Mouse (Mus musculus): ENCODE results near the gene Gm28047. TPM values are rescaled to one million over a fixed set of nuclear protein-coding genes. Genes with fewer than 3 reads are reported as not detected.

Gene Gm28047
- polyA plus RNA-seq, 1 experiment from 2014 or later: not detected

DNA sequence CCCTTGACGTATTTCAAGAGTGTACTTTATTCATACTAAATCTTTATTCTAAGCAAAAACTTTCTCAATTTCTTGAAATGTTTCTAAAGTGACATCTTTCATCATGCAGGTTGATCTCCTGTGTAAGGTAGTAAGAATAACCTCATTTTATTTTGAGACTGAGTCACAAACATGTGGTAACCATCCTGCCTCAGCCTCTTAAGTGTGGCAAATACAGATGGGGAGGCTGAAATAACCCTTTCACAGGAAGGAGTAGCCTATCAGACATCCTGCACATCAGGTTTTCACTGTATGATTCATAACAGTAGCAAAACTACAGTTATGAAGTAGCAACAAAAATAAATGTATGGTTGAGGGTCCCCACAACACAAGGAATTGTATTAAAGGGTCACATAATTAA is 69.3 kb downstream of the Gm28047 start:
- Histone ChIP-seq H3K36me3 (ENCODE audit: control insufficient read depth, insufficient read depth, low read length) (peaks cover 72% of the 10 kb centered on the region), H3K27me3 (replicated peaks; ENCODE audit: control insufficient read depth, insufficient read depth, low read length) (no peaks in the 10 kb centered on the region), H3K27ac (replicated peaks; ENCODE audit: low read depth, low read length) (no peak overlapping the region), H3K4me3 (ENCODE audit: low read depth, low read length) (no peak overlapping the region), H3K4me1 (ENCODE audit: control insufficient read depth, insufficient read depth, low read length) (no peaks in the 10 kb centered on the region), H3K9me3 (ENCODE audit: control insufficient read depth, low read length) (no peaks in the 10 kb centered on the region), H3K4me2 (ENCODE audit: low read depth, low read length) (no peak overlapping the region), H3K9ac (ENCODE audit: low read depth, low read length) (no peak overlapping the region)
- no peak for DNase-seq (ENCODE audit: low spot score)
- no peak for ATAC-seq (ENCODE audit: low read depth)
- 98% methylated on average over 1 of the region's 1 CpGs for WGBS

DNA sequence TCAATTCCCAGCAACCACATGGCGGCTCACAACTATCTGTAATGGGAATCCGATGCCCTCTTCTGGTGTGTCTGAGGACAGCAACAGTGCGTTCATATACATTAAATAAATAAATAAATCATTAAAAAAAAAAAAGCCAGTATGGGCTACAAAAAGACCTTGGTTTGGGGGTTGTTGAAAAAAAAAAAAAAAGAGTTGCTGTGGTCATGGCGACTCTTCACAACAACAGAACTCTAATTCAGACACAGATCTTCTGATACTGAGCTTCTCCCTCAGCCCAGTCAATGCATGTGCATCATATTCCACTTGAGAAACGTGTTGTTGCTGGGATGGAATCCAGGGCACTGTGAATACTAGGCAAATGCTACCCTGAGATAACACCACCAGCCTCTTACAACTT is 72.3 kb downstream of the Gm28047 start:
- no peaks in the 10 kb centered on the region for H3K9me3 ChIP-seq (ENCODE audit: control insufficient read depth, low read length)
- 95% methylated on average over 5 of the region's 5 CpGs for WGBS
- H3K4me3 ChIP-seq (ENCODE audit: low read depth, low read length): no peak overlapping the region
- H3K9ac ChIP-seq (ENCODE audit: low read depth, low read length): no peak overlapping the region
- DNase-seq (ENCODE audit: low spot score) (no peak), ATAC-seq (ENCODE audit: low read depth) (no peak)
- no peak overlapping the region for H3K27ac ChIP-seq (replicated peaks; ENCODE audit: low read depth, low read length)
- peaks cover 75% of the 10 kb centered on the region for H3K36me3 ChIP-seq (ENCODE audit: control insufficient read depth, insufficient read depth, low read length)
- H3K4me2 ChIP-seq (ENCODE audit: low read depth, low read length): no peak overlapping the region
- H3K27me3 ChIP-seq (replicated peaks; ENCODE audit: control insufficient read depth, insufficient read depth, low read length): no peaks in the 10 kb centered on the region
- no peaks in the 10 kb centered on the region for H3K4me1 ChIP-seq (ENCODE audit: control insufficient read depth, insufficient read depth, low read length)

DNA sequence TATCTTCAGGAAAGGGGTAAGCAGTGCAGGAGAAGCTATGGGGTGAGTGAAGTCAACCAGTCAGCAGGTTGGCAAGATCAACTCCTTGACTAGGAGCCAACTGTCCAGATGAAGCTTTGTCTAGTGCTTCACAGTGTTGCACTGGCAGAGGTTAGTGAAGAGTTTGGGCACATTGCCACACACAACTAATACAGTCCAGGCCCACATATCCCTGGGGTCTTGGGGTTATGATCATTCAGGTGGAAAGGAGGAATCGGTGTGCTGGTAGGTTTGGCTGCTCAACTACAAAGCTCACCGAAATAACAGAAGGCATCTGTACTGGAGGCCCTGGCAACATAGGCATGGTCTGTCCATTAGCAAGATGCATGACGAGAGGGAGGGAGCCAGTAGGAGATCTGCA is 77.4 kb downstream of the Gm28047 start:
- DNase-seq (ENCODE audit: low spot score) (no peak), ATAC-seq (ENCODE audit: low read depth) (no peak)
- H3K4me3 ChIP-seq (ENCODE audit: low read depth, low read length): no peak overlapping the region
- no peak overlapping the region for H3K27ac ChIP-seq (replicated peaks; ENCODE audit: low read depth, low read length)
- H3K9me3 ChIP-seq (ENCODE audit: control insufficient read depth, low read length): no peaks in the 10 kb centered on the region
- H3K4me1 ChIP-seq (ENCODE audit: control insufficient read depth, insufficient read depth, low read length): no peaks in the 10 kb centered on the region
- no peaks in the 10 kb centered on the region for H3K27me3 ChIP-seq (replicated peaks; ENCODE audit: control insufficient read depth, insufficient read depth, low read length)
- H3K4me2 ChIP-seq (ENCODE audit: low read depth, low read length): no peak overlapping the region
- H3K36me3 ChIP-seq (ENCODE audit: control insufficient read depth, insufficient read depth, low read length): peaks cover 74% of the 10 kb centered on the region
- WGBS: 87% methylated on average over 3 of the region's 3 CpGs
- H3K9ac ChIP-seq (ENCODE audit: low read depth, low read length): no peak overlapping the region

DNA sequence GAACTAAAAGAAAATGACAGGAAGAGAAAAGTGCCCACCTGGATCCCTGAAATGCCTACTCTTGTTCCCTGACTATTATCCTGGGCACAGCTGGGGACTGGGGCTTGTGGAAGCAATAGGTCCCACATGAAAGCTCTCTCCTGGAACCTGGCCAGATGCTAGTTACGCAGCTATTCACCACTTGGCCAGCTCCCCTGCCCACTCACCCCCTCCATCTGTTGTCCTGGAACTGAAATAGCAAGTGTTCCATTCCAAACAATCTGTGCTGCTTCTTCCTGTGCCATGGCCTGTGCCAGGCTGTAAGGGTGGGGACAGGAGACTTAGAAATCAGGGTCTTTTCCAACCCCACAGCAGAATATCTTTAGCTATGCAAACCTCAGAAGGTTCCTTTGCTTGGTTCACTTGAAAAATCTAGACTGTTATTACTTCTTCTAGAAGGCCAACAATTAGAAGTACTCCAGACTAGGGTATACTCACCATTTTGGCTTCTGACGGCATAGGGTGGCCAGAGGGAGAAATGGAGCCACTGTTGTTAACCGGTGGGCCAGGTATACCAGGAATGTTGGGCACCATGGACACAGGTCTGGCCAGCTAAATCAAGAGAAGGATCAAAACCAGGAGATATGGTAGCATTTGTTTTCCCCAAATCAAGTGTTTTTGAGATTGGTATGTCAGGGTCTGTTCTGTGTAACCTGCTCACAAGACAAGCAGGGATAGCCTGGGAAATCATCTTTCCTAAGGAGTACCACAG is 78.0 kb downstream of the Gm28047 start:
- H3K9me3 ChIP-seq (ENCODE audit: control insufficient read depth, low read length): no peaks in the 10 kb centered on the region
- ATAC-seq (ENCODE audit: low read depth) (peak; percentile 63; the same call in 1 of the 2 replicates), DNase-seq (ENCODE audit: low spot score) (peak; percentile 77)
- WGBS: 84% methylated on average over 3 of the region's 3 CpGs
- H3K4me1 ChIP-seq (ENCODE audit: control insufficient read depth, insufficient read depth, low read length): no peaks in the 10 kb centered on the region
- H3K27me3 ChIP-seq (replicated peaks; ENCODE audit: control insufficient read depth, insufficient read depth, low read length): no peaks in the 10 kb centered on the region
- no peak overlapping the region for H3K27ac ChIP-seq (replicated peaks; ENCODE audit: low read depth, low read length)
- H3K4me2 ChIP-seq (ENCODE audit: low read depth, low read length): no peak overlapping the region
- peaks cover 74% of the 10 kb centered on the region for H3K36me3 ChIP-seq (ENCODE audit: control insufficient read depth, insufficient read depth, low read length)
- no peak overlapping the region for H3K4me3 ChIP-seq (ENCODE audit: low read depth, low read length)
- H3K9ac ChIP-seq (ENCODE audit: low read depth, low read length): no peak overlapping the region

DNA sequence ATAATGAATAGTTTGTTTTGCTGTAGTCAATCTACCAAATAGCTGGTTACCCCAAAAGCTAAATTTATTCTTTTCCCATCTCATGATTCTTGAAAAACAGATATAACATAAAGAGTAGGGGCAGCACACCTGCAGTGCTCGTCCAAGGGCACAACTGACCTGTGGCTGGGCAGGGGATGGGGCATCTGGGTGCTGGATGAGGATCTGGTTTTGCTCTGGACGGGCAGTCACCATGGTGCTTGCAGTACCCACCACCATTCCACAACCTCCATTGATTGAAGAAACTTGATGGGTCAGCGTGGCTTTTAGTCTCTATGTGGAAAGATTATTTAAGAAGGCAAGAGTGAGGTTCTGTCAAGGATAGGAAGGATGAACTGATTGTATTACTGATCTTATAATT is 78.6 kb downstream of the Gm28047 start:
- H3K9me3 ChIP-seq (ENCODE audit: control insufficient read depth, low read length): no peaks in the 10 kb centered on the region
- no peak overlapping the region for H3K9ac ChIP-seq (ENCODE audit: low read depth, low read length)
- no peak overlapping the region for H3K4me2 ChIP-seq (ENCODE audit: low read depth, low read length)
- H3K27ac ChIP-seq (replicated peaks; ENCODE audit: low read depth, low read length): no peak overlapping the region
- H3K36me3 ChIP-seq (ENCODE audit: control insufficient read depth, insufficient read depth, low read length): peaks cover 74% of the 10 kb centered on the region
- H3K27me3 ChIP-seq (replicated peaks; ENCODE audit: control insufficient read depth, insufficient read depth, low read length): no peaks in the 10 kb centered on the region
- no peak overlapping the region for H3K4me3 ChIP-seq (ENCODE audit: low read depth, low read length)
- 88% methylated on average over 3 of the region's 3 CpGs for WGBS
- H3K4me1 ChIP-seq (ENCODE audit: control insufficient read depth, insufficient read depth, low read length): no peaks in the 10 kb centered on the region
- ATAC-seq (ENCODE audit: low read depth) (no peak), DNase-seq (ENCODE audit: low spot score) (no peak)

DNA sequence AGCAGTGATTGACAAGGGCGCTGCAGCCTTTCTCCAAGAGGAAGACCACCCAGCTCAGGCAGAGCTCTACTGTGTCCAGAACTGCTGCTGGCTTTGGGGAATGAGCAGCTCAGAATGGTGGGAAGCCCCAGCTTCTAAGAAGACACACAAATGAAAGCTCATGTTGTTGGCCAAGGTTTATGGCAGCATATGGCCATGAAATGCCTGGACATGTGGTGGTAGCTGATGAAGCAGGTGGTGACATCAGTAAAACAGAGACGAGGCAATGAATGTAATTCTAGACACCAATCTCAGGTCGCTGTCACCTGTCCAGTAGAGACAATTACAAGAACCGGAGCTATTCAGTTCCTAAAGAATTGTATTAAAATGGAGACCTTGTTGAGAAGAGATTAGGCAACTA is 80.1 kb downstream of the Gm28047 start:
- DNase-seq (ENCODE audit: low spot score) (no peak), ATAC-seq (ENCODE audit: low read depth) (no peak)
- no peak overlapping the region for H3K4me3 ChIP-seq (ENCODE audit: low read depth, low read length)
- H3K4me1 ChIP-seq (ENCODE audit: control insufficient read depth, insufficient read depth, low read length): no peaks in the 10 kb centered on the region
- peaks cover 83% of the 10 kb centered on the region for H3K36me3 ChIP-seq (ENCODE audit: control insufficient read depth, insufficient read depth, low read length)
- H3K27me3 ChIP-seq (replicated peaks; ENCODE audit: control insufficient read depth, insufficient read depth, low read length): no peaks in the 10 kb centered on the region
- H3K27ac ChIP-seq (replicated peaks; ENCODE audit: low read depth, low read length): no peak overlapping the region
- WGBS: 93% methylated on average over 4 of the region's 4 CpGs
- H3K9me3 ChIP-seq (ENCODE audit: control insufficient read depth, low read length): no peaks in the 10 kb centered on the region
- H3K9ac ChIP-seq (ENCODE audit: low read depth, low read length): no peak overlapping the region
- H3K4me2 ChIP-seq (ENCODE audit: low read depth, low read length): no peak overlapping the region

DNA sequence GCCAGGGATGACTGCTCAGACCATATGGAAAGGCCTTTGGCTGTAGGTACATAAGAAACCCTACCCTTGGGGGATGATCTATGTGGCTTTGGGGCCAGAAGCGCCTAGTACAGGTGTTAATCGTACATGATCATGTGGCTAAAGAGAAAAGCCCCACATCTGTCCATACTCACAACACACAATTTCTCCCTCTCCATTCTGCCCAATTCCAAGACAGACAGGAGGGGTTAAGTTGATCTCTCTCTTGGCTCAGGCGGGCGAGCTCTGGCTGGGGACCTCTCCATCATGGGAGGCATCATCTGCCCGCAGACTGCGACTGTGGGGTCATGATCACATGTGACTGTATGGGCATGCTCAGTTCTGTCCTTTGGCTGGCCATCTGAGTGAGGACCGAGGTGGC is 90.9 kb downstream of the Gm28047 start:
- WGBS: 92% methylated on average over 7 of the region's 7 CpGs
- H3K4me3 ChIP-seq (ENCODE audit: low read depth, low read length): no peak overlapping the region
- H3K27ac ChIP-seq (replicated peaks; ENCODE audit: low read depth, low read length): no peak overlapping the region
- H3K4me2 ChIP-seq (ENCODE audit: low read depth, low read length): no peak overlapping the region
- DNase-seq (ENCODE audit: low spot score) (no peak), ATAC-seq (ENCODE audit: low read depth) (no peak)
- no peaks in the 10 kb centered on the region for H3K4me1 ChIP-seq (ENCODE audit: control insufficient read depth, insufficient read depth, low read length)
- no peaks in the 10 kb centered on the region for H3K27me3 ChIP-seq (replicated peaks; ENCODE audit: control insufficient read depth, insufficient read depth, low read length)
- peaks cover 83% of the 10 kb centered on the region for H3K36me3 ChIP-seq (ENCODE audit: control insufficient read depth, insufficient read depth, low read length)
- H3K9me3 ChIP-seq (ENCODE audit: control insufficient read depth, low read length): no peaks in the 10 kb centered on the region
- no peak overlapping the region for H3K9ac ChIP-seq (ENCODE audit: low read depth, low read length)

DNA sequence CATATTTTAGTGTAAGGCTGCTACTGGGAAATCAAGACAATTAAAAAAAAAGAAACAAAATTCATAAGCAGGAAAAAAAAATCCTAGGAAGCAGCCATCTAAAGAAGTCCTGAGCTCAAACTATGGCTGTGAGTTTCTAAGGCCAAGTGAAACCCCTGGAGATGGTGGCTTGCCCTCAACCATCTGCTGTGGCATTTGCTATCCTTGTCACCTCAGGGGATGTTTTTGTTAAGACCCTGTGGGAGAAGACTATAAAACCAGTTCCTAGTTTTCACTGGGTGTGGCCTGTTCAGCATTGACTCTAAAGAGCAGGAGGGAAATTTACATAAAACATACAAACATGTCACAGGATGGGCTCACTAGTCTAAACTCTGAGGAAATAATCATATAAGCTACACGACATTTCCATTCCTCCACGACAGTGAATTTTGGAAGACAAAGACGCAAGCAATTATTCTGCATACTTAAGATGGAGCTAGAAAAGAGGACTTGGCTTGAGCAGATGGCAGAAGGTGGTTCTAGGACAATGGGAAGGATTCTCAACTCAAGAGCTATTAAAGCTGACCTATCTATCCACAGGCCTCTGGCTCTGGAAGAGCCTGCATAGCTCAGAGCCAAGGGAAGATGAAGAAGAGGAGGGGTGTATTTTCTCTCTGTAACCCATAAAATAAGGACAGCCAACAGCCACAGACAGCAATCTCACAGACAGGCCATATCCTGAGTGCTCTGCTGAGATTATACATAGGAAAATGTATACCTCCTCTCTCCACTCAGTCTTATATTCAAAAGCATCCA is 92.6 kb downstream of the Gm28047 start:
- Histone ChIP-seq H3K27me3 (replicated peaks; ENCODE audit: control insufficient read depth, insufficient read depth, low read length) (no peaks in the 10 kb centered on the region), H3K4me2 (ENCODE audit: low read depth, low read length) (no peak overlapping the region), H3K9ac (ENCODE audit: low read depth, low read length) (no peak overlapping the region), H3K36me3 (ENCODE audit: control insufficient read depth, insufficient read depth, low read length) (peaks cover 91% of the 10 kb centered on the region), H3K4me1 (ENCODE audit: control insufficient read depth, insufficient read depth, low read length) (no peaks in the 10 kb centered on the region), H3K9me3 (ENCODE audit: control insufficient read depth, low read length) (no peaks in the 10 kb centered on the region), H3K27ac (replicated peaks; ENCODE audit: low read depth, low read length) (no peak overlapping the region), H3K4me3 (ENCODE audit: low read depth, low read length) (no peak overlapping the region)
- no peak for DNase-seq (ENCODE audit: low spot score)
- no peak for ATAC-seq (ENCODE audit: low read depth)
- WGBS: 94% methylated on average over 3 of the region's 3 CpGs
